Mouse (Mus musculus) telencephalon, adult 2 months (tissue): Measurements from ENCODE around the gene Igf1.

ENCODE experiments used
- DNase-seq: peaks from one replicate; pipeline ENCODE4 v3.0.0-alpha.2; 2011; ENCODE audit warnings: low read depth, low spot score

Igf1 gene

GRCm38 (mm10) chr10:87860181-87861103, 2.4 kb downstream of the Igf1 start:
- DNase-seq, result no peak

GRCm38 (mm10) chr10:87861104-87861455, 3.0 kb downstream of the Igf1 start:
- DNase-seq, result no peak

- no peak for DNase-seq
These were observed 4.8 kb downstream of the Igf1 start for GRCm38 (mm10) chr10:87862899-87863298.

- no peak for DNase-seq
These were observed 5.3 kb downstream of the Igf1 start for GRCm38 (mm10) chr10:87863326-87863725.

- DNase-seq, result no peak
These were observed 7.6 kb downstream of the Igf1 start for GRCm38 (mm10) chr10:87865712-87866111.

- no peak for DNase-seq
These were observed 8.4 kb downstream of the Igf1 start for GRCm38 (mm10) chr10:87866448-87866847.

GRCm38 (mm10) chr10:87867217-87867616, 9.2 kb downstream of the Igf1 start:
- DNase-seq, result no peak

GRCm38 (mm10) chr10:87867631-87868030, 9.6 kb downstream of the Igf1 start:
- no peak for DNase-seq

- no peak for DNase-seq
These were observed 10.4 kb downstream of the Igf1 start for GRCm38 (mm10) chr10:87868349-87869053.

GRCm38 (mm10) chr10:87869151-87869550, 11.1 kb downstream of the Igf1 start:
- no peak for DNase-seq

- no peak for DNase-seq
These were observed 11.6 kb downstream of the Igf1 start for GRCm38 (mm10) chr10:87869691-87870090.

- no peak for DNase-seq
These were observed 14.0 kb downstream of the Igf1 start for GRCm38 (mm10) chr10:87871863-87872647.

GRCm38 (mm10) chr10:87872854-87873253, 14.8 kb downstream of the Igf1 start:
- no peak for DNase-seq

- no peak for DNase-seq
These were observed 15.5 kb downstream of the Igf1 start for GRCm38 (mm10) chr10:87873516-87873915.

- no peak for DNase-seq
These were observed 22.2 kb downstream of the Igf1 start for GRCm38 (mm10) chr10:87880071-87880785.

- no peak for DNase-seq
These were observed 27.4 kb downstream of the Igf1 start for GRCm38 (mm10) chr10:87885326-87886040.

GRCm38 (mm10) chr10:87889850-87890249, 31.8 kb downstream of the Igf1 start:
- no peak for DNase-seq

- DNase-seq, result no peak
These were observed 34.2 kb downstream of the Igf1 start for GRCm38 (mm10) chr10:87892256-87892655.

- DNase-seq, result no peak
These were observed 35.2 kb downstream of the Igf1 start for GRCm38 (mm10) chr10:87893272-87893671.

- DNase-seq, result no peak
These were observed 36.5 kb downstream of the Igf1 start for GRCm38 (mm10) chr10:87894461-87895120.
